Comparison of ENCODE assay signal across 21 mouse cellular contexts in the genomic region with DNA sequence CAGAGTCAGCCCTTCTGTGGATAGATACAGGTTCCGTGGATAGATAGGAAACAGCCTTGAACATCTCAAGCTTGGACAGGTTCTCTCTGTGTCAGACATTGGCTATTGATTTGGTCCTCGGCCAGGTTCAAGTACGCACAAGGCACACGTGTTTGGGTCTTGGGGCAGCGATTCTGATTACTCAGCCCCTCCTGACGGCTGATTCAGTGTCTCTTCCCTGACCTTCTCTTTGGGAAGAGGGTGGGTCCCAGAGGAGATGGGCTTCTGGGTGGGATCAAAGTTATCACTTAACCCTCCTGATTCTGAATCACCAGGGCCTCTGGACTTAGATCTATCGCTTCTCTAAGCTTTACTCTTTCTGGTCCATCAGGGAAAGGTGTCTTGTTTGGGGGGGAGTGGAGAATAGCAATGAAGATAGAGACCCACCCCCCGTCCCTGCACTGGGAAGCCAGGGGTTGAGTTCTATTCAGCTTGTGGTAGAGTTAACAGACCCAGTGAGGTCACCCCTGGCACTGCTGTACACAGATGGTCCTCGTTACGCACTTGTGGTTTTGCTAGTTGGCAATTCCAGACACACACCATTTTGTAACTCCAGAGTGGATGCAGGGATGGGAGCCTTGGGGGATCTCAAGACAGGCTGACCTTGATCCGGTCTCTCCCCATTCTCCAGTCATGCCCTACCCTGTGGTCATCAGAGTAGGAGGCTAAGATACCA. TPM values are rescaled to one million over a fixed set of nuclear protein-coding genes. Genes with fewer than 3 reads are reported as not detected.
DNase-seq lines count a peak whose midpoint lies in the region; ATAC-seq and TF ChIP-seq lines count a peak whose summit lies in the region.
"Had no signal": no experiment of that assay in that cellular context is flagged by ENCODE, and none has a peak within 500 bp of the region (broad histone marks: within the 10 kb centered on the region; RNA-seq: fewer than 3 reads in every experiment).

No protein-coding gene starts in this region.

- POLR2A ChIA-PET in Patski (lab: Charles Lee), result interaction anchor here (3.9 kb wide), 1 partner anchor 13 kb away, joined by 18 read pairs; no protein-coding TSS in a partner anchor

- H3K27ac ChIP-seq in gastrocnemius, adult 2 months, result peak overlapping the region; percentile 57
- H3K27ac ChIP-seq: heart, adult 2 months; heart, embryonic 15.5 days; kidney, postnatal 0 days; stomach, embryonic 15.5 days had no signal

- in situ Hi-C loops in Patski (cut with MboI; ENCODE audit: low pct_unique_long_range_greater_than_20kb), result loop anchor here (25.0 kb wide), 2 partner anchors 1177 to 1448 kb away; partner anchors contain the start of gene Amfr

- peak; percentile 78 for DNase-seq in gastrocnemius, adult 2 months
- no peak for DNase-seq in gastrocnemius, postnatal 10 days
- DNase-seq in Muller cell, postnatal 12 days (ENCODE audit: inconsistent ontology term), result peak; percentile 62
- no peak for DNase-seq in Patski (ENCODE audit: low read depth, low spot score)
- peak; percentile 57 for DNase-seq in gastrocnemius, postnatal 14 days
- no peak for DNase-seq in cerebellum, adult 18-20 months
- DNase-seq in layer of hippocampus, postnatal 14 days (ENCODE audit: low spot score in 2 of 2), result no peak
- no peak for DNase-seq in ovary, postnatal 10 days (ENCODE audit: low spot score)
- DNase-seq: cerebellum, adult 2 months; heart, adult 2 months; kidney, adult 18-20 months; layer of hippocampus, postnatal 36 days; liver, postnatal 0 days; midbrain, embryonic 14.5 days; right cerebral cortex, postnatal 14 days; thymus, adult 2 months had no signal

- H3K27me3 ChIP-seq in Patski, result no peaks in the 10 kb centered on the region
- H3K27me3 ChIP-seq: heart, embryonic 15.5 days; stomach, embryonic 15.5 days had no signal

- CTCF ChIA-PET in Patski (lab: Charles Lee), result interaction anchor here (1.3 to 2.9 kb wide), 3 partner anchors 11 to 162 kb away, joined by 4 to 8 read pairs (median 4); no protein-coding TSS in a partner anchor

- ATAC-seq in Patski, result peak; percentile 38
- ATAC-seq: hindbrain, embryonic 16.5 days; liver, postnatal 0 days had no signal

- no peak overlapping the region for H3K4me3 ChIP-seq in gastrocnemius, adult 2 months
- H3K4me3 ChIP-seq: heart, adult 2 months; heart, embryonic 15.5 days; megakaryocyte, embryonic 14.5 days; stomach, embryonic 15.5 days had no signal

- intact Hi-C loops in gastrocnemius, adult 2 months (cut with DNase I), result no loop called here
- intact Hi-C loops in gastrocnemius, postnatal 14 days (cut with DNase I; ENCODE audit: low total_unique reads), result no loop called here

- no peak for TF ChIP-seq CTCF in gastrocnemius, adult 2 months (IDR thresholded peaks at IDR 0.05)
- TF ChIP-seq CTCF in Patski (IDR thresholded peaks at IDR 0.05), result no peak

RNA-seq across cellular contexts. Expression of gene Mmp2, which starts 7.9 kb away (rescaled TPM):
- total RNA-seq in gastrocnemius, adult 2 months (2021), result 10 to 100 TPM; 35.5 to 75.4 TPM
- 100 to 1,000 TPM; 202 to 254 TPM for total RNA-seq in gastrocnemius, postnatal 10 days (2021)
- 40.5 TPM for polyA plus RNA-seq in Patski (2021)
- 100 to 1,000 TPM; 127 to 151 TPM for total RNA-seq in gastrocnemius, postnatal 14 days (2021)
- 10 to 100 TPM in 1 of 2 experiments, 1 to 10 TPM in 1; 8.6 to 13.9 TPM for total RNA-seq in layer of hippocampus, postnatal 14 days (2021)

RNA-seq across cellular contexts. Expression of gene Lpcat2, which starts 20.2 kb away (rescaled TPM):
- total RNA-seq in gastrocnemius, adult 2 months (2021), result under 1 TPM; 0.15 to 0.22 TPM
- total RNA-seq in gastrocnemius, postnatal 10 days (2021), result 1 to 10 TPM; 1.4 to 2.0 TPM
- 7.9 TPM for polyA plus RNA-seq in Patski (2021)
- 1 to 10 TPM in 1 of 2 experiments, under 1 TPM in 1; 0.42 to 1.3 TPM for total RNA-seq in gastrocnemius, postnatal 14 days (2021)
- total RNA-seq in layer of hippocampus, postnatal 14 days (2021), result 10 to 100 TPM in 1 of 2 experiments, 1 to 10 TPM in 1; 8.6 to 12.2 TPM

Comparison
In these comparisons a context has a peak if more than half of its experiments do, and no peak if none do; other contexts are left out.
1. DNase-seq: peak in gastrocnemius, adult 2 months (single experiment), Muller cell, postnatal 12 days (single experiment) and gastrocnemius, postnatal 14 days (single experiment); none in gastrocnemius, postnatal 10 days (single experiment), Patski (single experiment), cerebellum, adult 18-20 months (0 of 2), layer of hippocampus, postnatal 14 days (0 of 2) and ovary, postnatal 10 days (single experiment).